Mouse (Mus musculus) hindbrain, embryonic 15.5 days (tissue): ENCODE measurements at regions not wholly inside any gene's neighbourhood (a gene's known extent, or its start where the extent isn't known, plus 50 kb on each side); places are given as distances from the start of the nearest gene placed in this dataset.
A peak's percentile ranks its signal among the peaks of the same experiment; 100 is the strongest.

Experiments
- ATAC-seq: fragments of 200-750 bp; cut with Nextera tagmentation; 2 replicates; pipeline ENCODE4 v1.8.0; 2017; ENCODE audit warnings: low read depth, moderate number of reproducible peaks, moderate TSS enrichment; ENCODE audit not compliant: low FRiP score
- H3K27ac ChIP-seq: fragments of 300-500 bp; sonication (generic); replicated peaks from 2 replicates; pipeline ENCODE4 v1.5.1; 2015; ENCODE audit warnings: mild to moderate bottlenecking, inconsistent platforms
- H3K27me3 ChIP-seq: fragments of 300-500 bp; sonication (generic); 2 replicates; pipeline ENCODE4 v1.6.1; 2015; ENCODE audit warnings: control low read depth, inconsistent platforms
- H3K36me3 ChIP-seq: fragments of 300-500 bp; sonication (generic); 2 replicates; pipeline ENCODE4 v1.6.1; 2015; ENCODE audit warnings: control low read depth, inconsistent platforms
- H3K4me1 ChIP-seq: fragments of 300-500 bp; sonication (generic); replicated peaks from 2 replicates; pipeline ENCODE4 v1.6.1; 2015; ENCODE audit warnings: control low read depth, inconsistent platforms
- H3K4me2 ChIP-seq: fragments of 300-500 bp; sonication (generic); 2 replicates; pipeline ENCODE4 v1.6.1; 2015; ENCODE audit warnings: moderate library complexity, mild to moderate bottlenecking, inconsistent platforms
- H3K4me3 ChIP-seq: fragments of 300-500 bp; sonication (generic); 2 replicates; pipeline ENCODE4 v1.5.1; 2015; ENCODE audit warnings: mild to moderate bottlenecking, inconsistent platforms
- H3K9ac ChIP-seq: fragments of 300-500 bp; sonication (generic); 2 replicates; pipeline ENCODE4 v1.6.1; 2015; ENCODE audit warnings: inconsistent platforms
- H3K9me3 ChIP-seq: fragments of 300-500 bp; sonication (generic); 2 replicates; pipeline ENCODE4 v1.6.1; 2016; ENCODE audit warnings: control low read depth, inconsistent platforms
- WGBS: fragments of 180-500 bp; shearing (Covaris S2); methylation state at CpG from one replicate; pipeline ENCODE4 v1.1.7; 2015; 5-methylcytosine and 5-hydroxymethylcytosine counted together

DNA sequence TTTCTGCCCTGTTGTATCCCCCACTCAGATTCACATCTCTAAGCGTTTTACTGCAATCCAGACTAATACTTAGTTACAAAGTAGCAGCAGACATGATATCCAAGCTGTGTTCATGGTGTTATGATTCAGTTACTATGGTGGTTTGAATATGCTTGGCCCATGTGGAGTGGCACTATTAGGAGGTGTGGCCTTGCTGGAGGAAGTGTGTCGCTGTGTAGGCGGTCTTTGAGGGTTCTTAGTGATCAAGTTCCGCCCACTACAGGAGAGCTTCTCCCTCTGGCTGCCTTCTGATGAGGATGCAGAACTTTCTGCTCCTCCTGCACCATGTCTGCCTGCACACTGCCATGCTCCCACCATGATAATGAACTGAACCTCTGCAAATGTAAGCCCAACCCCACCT is 162.8 kb downstream of the Gadd45g start:
- H3K4me3 ChIP-seq: no peak overlapping the region
- H3K27ac ChIP-seq: no peak overlapping the region
- 92% methylated on average over 4 of the region's 4 CpGs for WGBS
- peaks cover 8% of the 10 kb centered on the region for H3K4me1 ChIP-seq
- ATAC-seq: no peak
- no peaks in the 10 kb centered on the region for H3K36me3 ChIP-seq
- H3K4me2 ChIP-seq: no peak overlapping the region
- no peak overlapping the region for H3K9ac ChIP-seq
- no peaks in the 10 kb centered on the region for H3K9me3 ChIP-seq
- H3K27me3 ChIP-seq: no peaks in the 10 kb centered on the region

DNA sequence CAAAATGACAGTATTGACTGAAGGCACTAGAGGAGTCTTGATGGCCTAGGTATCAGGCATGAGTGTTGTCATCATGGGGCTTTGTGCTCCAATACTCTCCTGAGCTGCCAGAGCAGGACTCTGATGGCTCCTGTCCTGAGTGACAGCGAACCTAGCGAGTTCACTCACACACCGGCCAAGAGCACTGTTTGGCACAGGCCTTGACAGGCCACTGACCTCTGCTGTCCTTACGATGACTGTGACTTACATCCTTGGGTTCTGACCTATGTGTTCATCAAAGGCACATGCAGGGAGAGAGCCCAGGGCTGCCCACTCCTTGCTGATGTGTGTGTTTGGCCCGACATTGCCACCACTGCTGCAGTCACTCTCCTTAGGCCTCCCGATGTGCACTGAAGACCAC is 163.3 kb downstream of the Gadd45g start:
- 91% methylated on average over 6 of the region's 6 CpGs for WGBS
- no peak overlapping the region for H3K4me2 ChIP-seq

DNA sequence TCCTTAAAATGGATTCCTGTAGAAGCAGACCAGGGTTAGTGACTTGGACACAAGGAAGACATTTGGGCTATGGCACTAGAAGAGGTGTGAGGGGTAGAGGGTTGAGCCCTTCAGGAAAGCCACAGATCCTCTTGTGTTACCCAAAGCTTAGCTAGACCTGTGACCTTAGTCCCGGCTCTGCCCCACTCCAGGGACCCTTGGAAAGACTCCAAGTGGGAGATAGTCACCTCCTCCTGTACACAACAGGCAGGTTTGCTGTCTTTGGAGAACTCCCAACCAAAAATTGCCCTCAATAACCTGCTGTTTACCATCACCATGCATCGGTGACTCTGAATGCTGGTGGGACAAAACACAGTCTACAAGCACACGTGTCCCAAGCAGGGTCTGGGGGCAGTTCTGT is 164.5 kb downstream of the Gadd45g start:
- 81% methylated on average over 3 of the region's 3 CpGs for WGBS
- no peak for ATAC-seq
- no peak overlapping the region for H3K4me2 ChIP-seq

More for the DNA sequence above, 163.3 kb downstream of the Gadd45g start:
- Histone ChIP-seq H3K9me3 (no peaks in the 10 kb centered on the region), H3K9ac (no peak overlapping the region), H3K4me3 (no peak overlapping the region), H3K4me1 (peaks cover 14% of the 10 kb centered on the region), H3K27ac (no peak overlapping the region), H3K27me3 (no peaks in the 10 kb centered on the region), H3K36me3 (no peaks in the 10 kb centered on the region)
- ATAC-seq: no peak

DNA sequence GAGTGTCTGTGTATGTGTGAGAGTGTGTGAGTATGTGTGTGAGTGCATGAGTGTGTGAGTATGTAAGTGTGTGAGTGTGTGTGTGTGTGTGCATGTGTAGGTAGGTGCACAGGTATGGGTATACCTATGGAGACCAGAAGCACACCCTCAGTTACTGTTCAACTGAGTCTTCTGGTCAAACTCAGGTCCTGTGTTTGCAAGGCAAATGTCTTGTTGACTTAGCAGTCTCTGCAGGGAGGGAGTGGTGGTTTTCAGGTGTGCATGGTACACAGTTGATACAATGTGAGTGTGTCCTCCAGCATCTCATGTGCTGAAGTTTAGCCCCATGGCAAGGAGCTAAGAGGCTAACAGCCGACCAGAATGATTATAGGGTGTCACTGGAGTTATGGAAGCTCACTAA is 166.7 kb downstream of the Gadd45g start:
- Histone ChIP-seq H3K27ac (no peak overlapping the region), H3K4me1 (peaks cover 28% of the 10 kb centered on the region), H3K4me3 (no peak overlapping the region), H3K36me3 (no peaks in the 10 kb centered on the region), H3K9ac (no peak overlapping the region), H3K9me3 (no peaks in the 10 kb centered on the region), H3K4me2 (no peak overlapping the region), H3K27me3 (no peaks in the 10 kb centered on the region)
- WGBS: 64% methylated on average over 1 of the region's 1 CpGs
- no peak for ATAC-seq

More for the DNA sequence above, 164.5 kb downstream of the Gadd45g start:
- no peaks in the 10 kb centered on the region for H3K27me3 ChIP-seq
- no peak overlapping the region for H3K9ac ChIP-seq
- no peaks in the 10 kb centered on the region for H3K9me3 ChIP-seq
- no peak overlapping the region for H3K4me3 ChIP-seq
- no peak overlapping the region for H3K27ac ChIP-seq
- H3K36me3 ChIP-seq: no peaks in the 10 kb centered on the region
- H3K4me1 ChIP-seq: peaks cover 26% of the 10 kb centered on the region

DNA sequence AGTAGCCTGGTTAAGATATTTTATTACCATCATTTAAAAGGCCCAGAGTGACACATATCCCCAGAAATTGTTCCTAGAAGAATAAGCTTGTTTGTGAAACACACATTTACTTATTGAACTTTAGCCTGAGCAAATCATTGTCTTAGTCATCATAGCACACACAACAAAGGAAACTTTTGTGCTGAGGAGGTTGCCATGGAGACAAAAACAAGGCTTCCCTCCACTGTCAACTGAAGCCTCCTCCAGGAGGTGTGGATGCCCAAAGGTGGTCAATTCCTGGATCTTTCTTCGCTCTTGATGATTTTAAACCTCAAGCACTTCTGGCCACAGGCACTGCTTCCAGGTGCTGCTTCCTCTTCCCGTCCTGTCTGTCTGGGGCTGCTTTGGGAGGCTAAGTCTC is 167.3 kb downstream of the Gadd45g start:
- H3K9ac ChIP-seq: no peak overlapping the region
- no peaks in the 10 kb centered on the region for H3K27me3 ChIP-seq
- H3K4me2 ChIP-seq: no peak overlapping the region
- no peaks in the 10 kb centered on the region for H3K9me3 ChIP-seq
- no peaks in the 10 kb centered on the region for H3K36me3 ChIP-seq
- no peak for ATAC-seq
- H3K4me3 ChIP-seq: no peak overlapping the region
- WGBS: 43% methylated on average over 2 of the region's 2 CpGs
- H3K27ac ChIP-seq: peak overlapping the region; percentile 69; the same call in 1 of the 2 replicates
- H3K4me1 ChIP-seq: peaks cover 28% of the 10 kb centered on the region

DNA sequence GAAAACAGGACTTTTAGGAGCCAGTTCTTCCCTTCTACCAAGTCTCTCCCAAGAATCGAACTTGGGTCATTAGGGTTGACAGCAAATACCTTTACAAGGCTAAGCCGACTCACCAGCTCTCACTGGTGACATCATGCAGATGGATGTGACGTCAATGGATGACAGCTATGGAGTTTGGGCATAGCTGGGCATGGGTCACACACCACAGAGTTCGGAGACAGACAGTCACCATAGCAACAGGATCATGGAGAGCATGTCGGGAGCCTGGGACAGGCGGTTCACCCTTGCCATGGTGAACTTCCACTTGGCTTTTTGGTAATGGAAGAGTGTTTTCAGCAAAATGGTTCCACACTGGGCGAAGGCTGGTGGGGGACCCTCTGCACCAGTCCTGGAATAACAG is 168.1 kb downstream of the Gadd45g start:
- H3K4me1 ChIP-seq: peaks cover 28% of the 10 kb centered on the region
- H3K4me3 ChIP-seq: no peak overlapping the region
- no peaks in the 10 kb centered on the region for H3K27me3 ChIP-seq
- no peak overlapping the region for H3K9ac ChIP-seq
- H3K27ac ChIP-seq: peak overlapping the region; percentile 69
- H3K4me2 ChIP-seq: no peak overlapping the region
- ATAC-seq: peak; percentile 9; the same call in 1 of the 2 replicates
- H3K36me3 ChIP-seq: no peaks in the 10 kb centered on the region
- no peaks in the 10 kb centered on the region for H3K9me3 ChIP-seq
- WGBS: 32% methylated on average over 7 of the region's 7 CpGs

DNA sequence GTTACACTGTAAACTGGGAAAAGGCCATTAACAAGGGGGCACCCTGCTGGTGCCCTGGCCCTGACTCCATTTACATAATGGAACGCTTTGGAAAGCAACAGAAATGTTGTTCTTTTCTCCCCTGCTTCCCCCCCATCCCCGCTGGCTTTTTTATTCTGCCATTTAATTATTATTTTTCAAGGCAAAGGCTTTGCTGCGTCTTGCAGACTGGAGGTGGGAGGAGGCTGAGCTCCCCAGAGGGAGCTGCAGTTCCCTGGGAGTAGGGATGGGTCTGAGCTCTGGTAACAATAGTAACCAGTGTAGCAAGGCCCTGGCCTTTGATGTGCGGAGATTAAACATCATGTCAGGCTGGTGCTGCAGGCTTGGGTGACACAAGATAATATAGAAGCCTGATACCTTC is 168.6 kb downstream of the Gadd45g start:
- no peaks in the 10 kb centered on the region for H3K9me3 ChIP-seq
- no peak overlapping the region for H3K9ac ChIP-seq
- H3K4me2 ChIP-seq: no peak overlapping the region
- peaks cover 28% of the 10 kb centered on the region for H3K4me1 ChIP-seq
- H3K27me3 ChIP-seq: no peaks in the 10 kb centered on the region
- H3K4me3 ChIP-seq: no peak overlapping the region
- ATAC-seq: peak; percentile 65
- 8% methylated on average over 4 of the region's 4 CpGs for WGBS
- peak overlapping the region; percentile 69 for H3K27ac ChIP-seq
- H3K36me3 ChIP-seq: no peaks in the 10 kb centered on the region

DNA sequence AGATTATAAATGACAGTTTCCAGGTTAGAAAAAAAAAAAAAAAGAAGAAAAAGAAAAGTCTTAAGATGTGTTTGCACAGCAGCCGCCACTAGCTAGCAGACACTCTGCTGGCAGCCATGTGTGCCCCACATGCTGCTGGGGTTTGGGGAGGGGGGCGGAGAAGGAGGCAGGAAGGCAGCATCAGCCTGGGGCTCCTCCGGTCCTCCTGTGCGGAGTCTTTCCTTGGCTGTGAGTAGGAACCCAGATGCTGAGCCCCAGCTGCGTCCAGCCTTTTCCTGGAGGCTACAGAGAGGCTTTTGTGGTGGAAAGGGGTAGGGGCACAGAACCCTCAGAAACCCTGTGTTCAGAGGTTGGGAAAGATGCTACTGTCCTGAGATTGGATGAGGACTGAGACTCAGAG is 169.0 kb downstream of the Gadd45g start:
- H3K4me2 ChIP-seq: no peak overlapping the region
- H3K27ac ChIP-seq: peak overlapping the region; percentile 69
- 15% methylated on average over 5 of the region's 5 CpGs for WGBS
- H3K36me3 ChIP-seq: no peaks in the 10 kb centered on the region
- ATAC-seq: peak; percentile 66
- no peak overlapping the region for H3K9ac ChIP-seq
- peaks cover 28% of the 10 kb centered on the region for H3K4me1 ChIP-seq
- no peaks in the 10 kb centered on the region for H3K9me3 ChIP-seq
- no peaks in the 10 kb centered on the region for H3K27me3 ChIP-seq
- H3K4me3 ChIP-seq: no peak overlapping the region

DNA sequence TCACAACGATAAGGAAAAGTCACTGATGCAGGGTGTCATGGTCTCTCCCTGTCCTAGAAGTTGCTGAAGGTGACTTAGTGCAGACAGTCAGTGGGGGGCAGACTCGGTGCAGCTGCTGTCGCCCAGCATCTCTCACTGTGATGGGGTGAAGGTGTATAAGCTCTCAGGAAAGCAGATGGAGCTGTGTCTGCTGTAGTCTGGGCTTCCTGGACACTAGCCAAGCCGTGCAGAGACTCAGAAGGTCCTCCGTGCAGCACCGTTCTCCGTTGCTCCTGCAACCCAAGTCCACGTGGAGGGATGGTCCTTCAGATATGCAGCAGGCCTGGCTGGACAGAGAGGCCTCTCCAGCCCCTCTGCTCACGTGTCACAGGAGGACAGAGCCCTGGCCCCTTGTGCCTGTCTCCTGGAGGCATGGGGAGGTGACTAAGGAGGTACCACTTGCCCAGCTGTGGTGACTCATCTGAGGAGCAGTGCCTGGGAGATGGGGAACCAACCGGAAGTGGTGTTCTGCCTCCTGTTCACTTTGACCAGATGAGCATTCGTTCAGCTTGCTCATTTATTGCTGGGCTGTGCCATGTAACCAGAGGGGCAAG is 171.2 kb downstream of the Gadd45g start:
- H3K36me3 ChIP-seq: no peaks in the 10 kb centered on the region
- no peak overlapping the region for H3K27ac ChIP-seq
- H3K9me3 ChIP-seq: no peaks in the 10 kb centered on the region
- H3K4me3 ChIP-seq: no peak overlapping the region
- H3K9ac ChIP-seq: no peak overlapping the region
- H3K4me2 ChIP-seq: no peak overlapping the region
- 70% methylated on average over 11 of the region's 11 CpGs for WGBS
- peaks cover 39% of the 10 kb centered on the region for H3K4me1 ChIP-seq
- no peak for ATAC-seq
- H3K27me3 ChIP-seq: no peaks in the 10 kb centered on the region

DNA sequence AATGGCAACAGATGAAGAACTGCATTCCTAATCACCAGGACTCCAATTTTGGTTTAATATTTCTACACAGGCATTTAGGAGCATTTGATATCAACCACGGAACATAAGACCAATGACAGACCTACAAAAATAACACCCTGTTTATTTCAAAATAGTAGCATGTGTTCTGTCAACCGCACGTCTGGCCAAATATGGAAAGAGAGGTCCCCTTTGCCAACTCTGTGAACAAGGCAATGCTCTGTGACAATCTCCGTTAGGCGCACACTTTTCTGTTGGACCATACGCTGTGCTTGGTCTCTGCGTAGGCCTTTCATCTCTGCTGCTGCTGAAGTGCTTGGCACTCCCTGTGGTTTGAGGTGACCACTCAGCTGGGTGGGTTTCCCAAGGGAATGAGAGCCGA is 173.2 kb downstream of the Gadd45g start:
- Histone ChIP-seq H3K4me3 (no peak overlapping the region), H3K27me3 (no peaks in the 10 kb centered on the region), H3K4me1 (peaks cover 33% of the 10 kb centered on the region), H3K4me2 (no peak overlapping the region), H3K9me3 (no peaks in the 10 kb centered on the region), H3K36me3 (no peaks in the 10 kb centered on the region), H3K27ac (no peak overlapping the region), H3K9ac (no peak overlapping the region)
- WGBS: 91% methylated on average over 8 of the region's 8 CpGs
- no peak for ATAC-seq

DNA sequence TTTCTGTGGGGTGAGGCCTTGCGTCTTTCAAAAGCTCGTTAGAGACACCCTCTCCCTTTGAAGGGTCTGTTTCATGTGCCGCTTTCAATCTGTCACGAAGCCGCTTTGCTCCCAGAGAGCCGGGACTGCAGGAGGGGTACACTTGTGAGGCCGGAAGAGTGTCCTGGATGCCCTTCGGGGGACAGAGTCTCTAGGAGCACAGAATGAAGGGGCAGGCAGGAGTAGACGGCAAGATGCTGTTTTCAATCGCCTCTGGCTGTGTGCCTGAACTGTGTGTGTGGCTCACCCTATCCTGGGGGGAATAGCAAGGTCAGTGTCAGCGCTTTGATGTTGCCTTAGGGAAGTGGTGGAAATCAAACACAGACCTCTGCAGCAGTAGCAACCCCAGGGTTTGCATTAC is 174.7 kb downstream of the Gadd45g start:
- Histone ChIP-seq H3K4me2 (no peak overlapping the region), H3K27ac (no peak overlapping the region), H3K4me1 (peaks cover 32% of the 10 kb centered on the region), H3K36me3 (no peaks in the 10 kb centered on the region), H3K9ac (no peak overlapping the region), H3K4me3 (no peak overlapping the region), H3K9me3 (no peaks in the 10 kb centered on the region), H3K27me3 (no peaks in the 10 kb centered on the region)
- 36% methylated on average over 11 of the region's 11 CpGs for WGBS
- ATAC-seq: no peak

DNA sequence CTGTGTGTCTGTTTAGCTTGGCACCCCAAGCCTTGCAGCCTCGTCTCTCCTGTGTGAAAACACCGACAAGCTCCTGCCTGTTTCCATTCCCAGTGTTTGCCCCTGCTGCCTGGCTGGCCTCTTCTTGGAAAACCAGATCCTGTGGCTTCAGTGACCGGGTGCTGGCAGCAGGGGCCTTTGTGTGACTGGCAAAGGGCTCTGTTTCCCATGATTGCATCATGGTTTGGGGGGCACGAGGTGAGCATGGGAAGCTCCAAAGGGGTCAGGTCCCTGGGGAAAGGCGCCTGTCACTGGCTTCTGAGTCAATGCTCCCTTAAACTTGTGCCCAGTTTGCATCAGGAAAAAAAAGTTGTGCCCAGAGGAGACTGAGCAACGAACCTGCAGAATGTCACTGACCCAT is 175.3 kb downstream of the Gadd45g start:
- H3K27me3 ChIP-seq: no peaks in the 10 kb centered on the region
- no peak overlapping the region for H3K4me3 ChIP-seq
- peaks cover 31% of the 10 kb centered on the region for H3K4me1 ChIP-seq
- no peaks in the 10 kb centered on the region for H3K9me3 ChIP-seq
- no peaks in the 10 kb centered on the region for H3K36me3 ChIP-seq
- WGBS: 59% methylated on average over 6 of the region's 6 CpGs
- H3K27ac ChIP-seq: no peak overlapping the region
- H3K4me2 ChIP-seq: no peak overlapping the region
- H3K9ac ChIP-seq: no peak overlapping the region
- ATAC-seq: no peak

DNA sequence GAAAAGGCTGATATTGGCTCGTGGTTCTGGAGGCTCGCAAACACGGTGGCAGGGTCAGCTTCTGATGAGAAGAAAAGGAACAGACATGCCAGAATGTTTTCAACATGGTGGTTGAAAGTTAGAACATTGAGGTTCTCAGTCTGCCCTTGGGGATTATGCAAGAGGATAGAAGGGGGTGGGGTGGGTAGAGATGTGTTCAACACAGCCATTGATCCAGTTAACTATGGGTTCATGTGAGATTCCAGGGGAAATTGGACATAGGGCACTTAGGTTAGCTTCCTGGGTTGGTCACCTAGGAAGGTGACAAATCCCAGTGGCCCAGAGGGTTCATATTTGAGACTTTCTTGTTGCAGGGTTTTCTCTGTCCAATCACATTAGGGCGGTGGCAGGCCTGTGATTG is 176.1 kb downstream of the Gadd45g start:
- Histone ChIP-seq H3K9ac (no peak overlapping the region), H3K9me3 (no peaks in the 10 kb centered on the region), H3K27me3 (no peaks in the 10 kb centered on the region), H3K27ac (no peak overlapping the region), H3K4me2 (no peak overlapping the region), H3K36me3 (no peaks in the 10 kb centered on the region), H3K4me1 (peaks cover 31% of the 10 kb centered on the region), H3K4me3 (no peak overlapping the region)
- no peak for ATAC-seq
- WGBS: 80% methylated on average over 4 of the region's 4 CpGs
